Mouse (Mus musculus) forebrain, embryonic 16.5 days (tissue): ENCODE measurements around the gene Hoxa9. TPM values are rescaled to one million over a fixed set of nuclear protein-coding genes. Genes with fewer than 3 reads are reported as not detected.

Source experiments
- ATAC-seq: fragments of 200-750 bp; cut with Nextera tagmentation; 2 replicates; pipeline ENCODE4 v1.8.0; 2017; ENCODE audit warnings: mild to moderate bottlenecking, moderate library complexity
- H3K27ac ChIP-seq: fragments of 300-500 bp; sonication (generic); 2 replicates; pipeline ENCODE4 v1.5.1; 2014; ENCODE audit warnings: low read length, control low read depth
- H3K27me3 ChIP-seq: fragments of 300-500 bp; sonication (generic); replicated peaks from 2 replicates; pipeline ENCODE4 v1.6.1; 2014; ENCODE audit warnings: low read length; ENCODE audit not compliant: control insufficient read depth, insufficient read depth
- H3K36me3 ChIP-seq: fragments of 300-500 bp; sonication (generic); 2 replicates; pipeline ENCODE4 v1.6.1; 2014; ENCODE audit not compliant: control insufficient read depth, insufficient read depth
- H3K4me1 ChIP-seq: fragments of 300-500 bp; sonication (generic); replicated peaks from 2 replicates; pipeline ENCODE4 v1.6.1; 2014; ENCODE audit warnings: low read length; ENCODE audit not compliant: control insufficient read depth, insufficient read depth
- H3K4me2 ChIP-seq: fragments of 300-500 bp; sonication (generic); 2 replicates; pipeline ENCODE4 v1.6.1; 2014; ENCODE audit warnings: mild to moderate bottlenecking, low read length, control low read depth
- H3K4me3 ChIP-seq: fragments of 300-500 bp; sonication (generic); replicated peaks from 2 replicates; pipeline ENCODE4 v1.5.1; 2014; ENCODE audit warnings: mild to moderate bottlenecking, low read length, control low read depth
- H3K9ac ChIP-seq: fragments of 300-500 bp; sonication (generic); replicated peaks from 2 replicates; pipeline ENCODE4 v1.6.1; 2014; ENCODE audit warnings: low read depth, low read length, control low read depth
- H3K9me3 ChIP-seq: fragments of 300-500 bp; sonication (generic); 2 replicates; pipeline ENCODE4 v1.6.1; 2016; ENCODE audit warnings: low read length; ENCODE audit not compliant: control insufficient read depth
- WGBS: fragments of 180-500 bp; shearing (Covaris S2); extraction: QIAGEN DNeasy Blood & Tissue Kit; methylation state at CpG from one replicate; pipeline ENCODE4 v1.1.7; 2014; 5-methylcytosine and 5-hydroxymethylcytosine counted together
- polyA plus RNA-seq: library from polyadenylated mRNA; unstranded; fragments of >200 nt; fragmentation: Nextera tagmentation; extraction: Ambion mirVana; gene quantifications from 2 replicates; pipeline ENCODE4 v1.2.1, GENCODE M21; 2015

Hoxa9 gene
- polyA plus RNA-seq, 1 experiment from 2014 or later = not detected

DNA sequence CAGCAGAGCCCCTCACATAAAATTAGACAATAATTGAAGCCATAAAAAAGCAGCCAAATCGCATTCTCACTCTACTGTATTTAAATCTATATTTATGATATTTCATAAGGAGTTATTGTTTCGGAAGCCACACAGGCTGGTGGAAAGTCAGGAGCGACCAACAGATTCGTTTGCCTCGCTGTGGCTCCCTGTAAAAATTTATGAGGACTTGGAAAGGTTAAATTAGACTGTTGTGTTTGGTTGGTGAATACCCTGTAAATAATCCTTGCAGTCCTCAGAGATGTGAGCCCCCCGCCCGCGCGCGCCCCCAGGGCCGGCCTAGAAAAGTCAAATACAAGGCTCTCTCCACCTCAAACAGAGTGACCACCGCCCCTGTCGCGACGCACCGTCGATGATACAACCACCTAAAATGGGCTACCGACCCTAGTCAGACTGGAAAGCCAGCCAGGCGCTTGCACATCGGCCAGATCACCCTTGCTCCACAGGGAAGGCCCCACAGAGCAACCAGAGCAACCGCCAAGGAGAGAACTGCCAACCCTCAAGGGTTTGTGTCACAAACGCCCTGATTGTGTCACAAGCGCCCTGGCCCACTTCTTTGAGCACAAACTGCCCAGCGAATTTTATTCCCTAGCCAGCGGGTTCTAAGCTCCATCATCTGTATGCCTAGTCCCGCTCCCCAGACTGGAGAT lies 4.2 kb downstream of the Hoxa9 start:
- 4% methylated on average over 26 of the region's 26 CpGs for WGBS
- ATAC-seq = no peak

GRCm38 (mm10) chr6:52225612-52226568 lies 5.0 kb downstream of the Hoxa9 start:
- no peaks in the 10 kb centered on the region for H3K9me3 ChIP-seq
- H3K27me3 ChIP-seq = peaks cover 93% of the 10 kb centered on the region
- no peak for ATAC-seq
- no peak overlapping the region for H3K9ac ChIP-seq
- H3K27ac ChIP-seq = no peak overlapping the region
- 2% methylated on average over 69 of the region's 69 CpGs for WGBS
- no peaks in the 10 kb centered on the region for H3K36me3 ChIP-seq
- no peak overlapping the region for H3K4me2 ChIP-seq
- no peak overlapping the region for H3K4me3 ChIP-seq
- peaks cover 9% of the 10 kb centered on the region for H3K4me1 ChIP-seq

More for the DNA sequence above, 4.2 kb downstream of the Hoxa9 start:
- Histone ChIP-seq H3K27me3 (peaks cover 90% of the 10 kb centered on the region), H3K4me2 (no peak overlapping the region), H3K4me1 (0 out of 2 replicates have a peak, but pooled peaks cover 4% of the 10 kb centered on the region), H3K9ac (no peak overlapping the region), H3K9me3 (no peaks in the 10 kb centered on the region), H3K4me3 (no peak overlapping the region), H3K27ac (no peak overlapping the region), H3K36me3 (no peaks in the 10 kb centered on the region)

DNA sequence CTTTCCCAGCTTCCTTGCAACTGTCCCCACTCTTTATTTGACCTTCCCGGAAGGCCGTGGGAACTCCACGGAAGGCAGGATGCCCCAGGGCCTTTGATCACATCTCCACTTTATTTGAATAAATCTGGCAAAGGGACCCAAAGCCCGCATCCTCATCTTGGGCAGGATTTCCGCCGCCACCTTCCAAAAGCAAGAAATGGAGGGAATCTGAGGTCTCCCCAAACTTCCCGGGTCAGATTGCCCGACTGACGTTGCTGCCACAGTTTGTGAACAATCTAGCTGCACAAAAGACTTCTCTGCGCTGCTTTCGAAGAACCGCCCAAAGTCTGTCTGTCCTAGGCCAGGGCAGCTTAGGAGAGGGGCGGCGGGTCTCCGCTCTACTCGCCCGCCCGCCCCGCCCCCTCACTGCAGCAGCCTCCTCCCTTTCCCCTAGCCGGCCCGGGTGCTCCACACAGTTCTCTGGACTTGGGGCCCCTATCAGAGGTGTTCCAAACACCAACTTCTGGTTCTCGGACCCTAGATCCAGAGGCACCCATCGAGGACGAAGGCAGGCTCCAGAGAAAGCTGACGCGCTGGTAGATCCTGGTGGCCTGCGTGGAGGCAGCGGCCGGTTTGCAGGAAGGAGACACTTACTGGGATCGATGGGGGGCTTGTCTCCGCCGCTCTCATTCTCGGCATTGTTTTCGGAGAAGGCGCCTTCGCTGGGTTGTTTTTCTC lies 5.8 kb downstream of the Hoxa9 start:
- Histone ChIP-seq H3K4me1 (peaks cover 9% of the 10 kb centered on the region), H3K9ac (no peak overlapping the region), H3K4me2 (no peak overlapping the region), H3K36me3 (no peaks in the 10 kb centered on the region), H3K4me3 (no peak overlapping the region), H3K27me3 (peaks cover 94% of the 10 kb centered on the region), H3K9me3 (no peaks in the 10 kb centered on the region), H3K27ac (no peak overlapping the region)
- 1% methylated on average over 36 of the region's 36 CpGs for WGBS
- no peak for ATAC-seq

GRCm38 (mm10) chr6:52223939-52224760 lies 6.7 kb downstream of the Hoxa9 start:
- H3K9me3 ChIP-seq = no peaks in the 10 kb centered on the region
- under 1% methylated on average over 24 of the region's 24 CpGs for WGBS
- peaks cover 9% of the 10 kb centered on the region for H3K4me1 ChIP-seq
- H3K27me3 ChIP-seq = peaks cover 95% of the 10 kb centered on the region
- H3K27ac ChIP-seq = no peak overlapping the region
- H3K36me3 ChIP-seq = no peaks in the 10 kb centered on the region
- no peak overlapping the region for H3K9ac ChIP-seq
- no peak for ATAC-seq
- H3K4me3 ChIP-seq = no peak overlapping the region
- no peak overlapping the region for H3K4me2 ChIP-seq

DNA sequence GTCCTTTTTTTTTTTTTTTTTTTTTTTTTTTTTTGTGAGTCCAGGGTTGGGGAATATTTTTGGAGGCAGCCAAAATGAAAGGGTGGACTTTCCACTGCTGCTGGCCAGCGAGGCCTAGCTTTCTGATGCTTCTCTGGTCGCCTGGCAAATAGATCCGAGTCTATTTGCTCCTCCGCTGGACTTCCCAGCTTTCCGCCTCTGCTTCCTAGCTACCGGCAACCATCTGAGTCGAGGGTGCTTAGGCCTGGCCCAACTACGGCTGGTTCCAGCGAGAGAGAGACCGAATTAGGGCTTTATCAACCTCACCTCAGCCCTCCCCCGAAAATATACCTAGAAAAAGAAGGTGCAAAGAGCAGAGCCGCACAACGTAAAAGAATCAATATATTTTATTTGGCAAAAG lies 8.2 kb downstream of the Hoxa9 start:
- no peak overlapping the region for H3K27ac ChIP-seq
- 14% methylated on average over 13 of the region's 13 CpGs for WGBS
- H3K4me1 ChIP-seq = peaks cover 9% of the 10 kb centered on the region
- ATAC-seq = no peak
- no peaks in the 10 kb centered on the region for H3K36me3 ChIP-seq
- peaks cover 95% of the 10 kb centered on the region for H3K27me3 ChIP-seq
- H3K9me3 ChIP-seq = no peaks in the 10 kb centered on the region
- H3K9ac ChIP-seq = no peak overlapping the region
- H3K4me3 ChIP-seq = no peak overlapping the region
- no peak overlapping the region for H3K4me2 ChIP-seq

DNA sequence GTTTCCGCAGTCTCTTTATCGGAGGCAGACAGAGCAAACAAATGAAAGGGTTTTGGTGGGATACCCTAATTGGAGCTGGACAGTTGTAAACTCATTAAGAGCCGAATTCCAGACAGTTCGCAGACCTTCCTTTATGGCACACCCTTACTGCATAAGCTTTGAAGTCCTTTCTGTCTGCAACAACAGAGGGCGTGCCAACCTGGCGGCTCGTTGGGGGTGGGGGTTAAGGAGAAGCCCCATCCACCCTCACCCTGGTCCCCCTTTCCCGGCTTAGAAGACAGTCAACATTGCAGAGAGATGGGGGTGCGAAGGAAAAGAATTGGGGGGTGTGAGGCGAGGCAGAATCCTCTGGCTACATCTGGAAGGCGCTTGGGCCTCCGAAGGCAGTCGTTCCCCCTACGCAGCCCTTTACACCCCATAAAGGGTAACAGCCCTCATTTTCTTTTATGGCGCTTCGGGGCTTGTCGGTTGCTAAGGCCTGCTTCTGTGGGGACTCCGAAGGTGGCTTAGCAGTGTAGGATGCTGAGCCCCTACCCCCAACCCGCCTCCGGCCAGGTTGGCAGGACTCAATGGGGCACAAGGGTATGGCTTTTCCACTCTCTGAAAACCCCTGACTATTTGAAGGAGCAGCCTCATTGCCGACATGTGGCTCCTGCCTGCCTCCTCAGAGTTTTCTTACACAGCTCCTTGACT lies 8.8 kb downstream of the Hoxa9 start:
- Histone ChIP-seq H3K4me1 (peaks cover 13% of the 10 kb centered on the region), H3K27me3 (peaks cover 95% of the 10 kb centered on the region), H3K27ac (no peak overlapping the region), H3K9ac (no peak overlapping the region), H3K4me3 (peak overlapping the region; percentile 51), H3K9me3 (no peaks in the 10 kb centered on the region), H3K4me2 (peak overlapping the region; percentile 95), H3K36me3 (no peaks in the 10 kb centered on the region)
- peak; percentile 24; the same call in 1 of the 2 replicates for ATAC-seq
- 6% methylated on average over 21 of the region's 21 CpGs for WGBS

DNA sequence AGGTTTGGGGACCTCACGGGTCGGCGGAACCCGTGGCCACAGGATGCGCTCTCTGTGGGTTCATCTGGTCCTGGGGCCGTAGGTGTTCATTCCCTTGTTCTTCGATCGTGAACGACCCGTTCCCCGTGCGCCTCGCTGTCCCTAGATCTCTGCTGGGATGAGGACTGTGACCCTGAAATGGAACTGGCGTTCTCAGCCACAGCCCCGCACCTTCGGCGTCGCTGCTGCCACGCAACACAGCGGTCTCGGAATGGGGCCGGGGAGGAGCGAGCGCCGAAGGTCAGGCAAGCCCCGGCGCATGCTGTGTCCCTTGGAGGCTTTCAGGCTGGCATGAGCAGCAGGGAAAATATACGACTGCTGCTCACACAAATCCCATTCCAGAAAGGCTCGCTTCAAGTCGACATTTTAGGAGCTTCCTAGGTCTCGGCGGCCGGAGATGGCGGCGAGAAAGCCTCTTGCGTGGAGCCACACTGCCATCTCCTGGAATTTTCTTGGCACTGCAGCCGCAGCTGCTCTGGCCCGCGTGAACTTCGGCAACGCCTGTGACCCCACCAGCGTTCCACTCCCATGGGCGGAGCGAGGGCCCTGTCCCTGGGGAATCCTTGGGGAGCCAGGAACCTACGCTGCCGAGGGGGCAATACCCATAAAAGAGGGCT lies 9.4 kb downstream of the Hoxa9 start, which contains the start of gene Hoxa7:
Gene Hoxa7 (minus strand): TSS at position 518 of the 656 bp plus-strand sequence.
- peak within 1 kb of the TSS; percentile 95 for H3K4me2 ChIP-seq

DNA sequence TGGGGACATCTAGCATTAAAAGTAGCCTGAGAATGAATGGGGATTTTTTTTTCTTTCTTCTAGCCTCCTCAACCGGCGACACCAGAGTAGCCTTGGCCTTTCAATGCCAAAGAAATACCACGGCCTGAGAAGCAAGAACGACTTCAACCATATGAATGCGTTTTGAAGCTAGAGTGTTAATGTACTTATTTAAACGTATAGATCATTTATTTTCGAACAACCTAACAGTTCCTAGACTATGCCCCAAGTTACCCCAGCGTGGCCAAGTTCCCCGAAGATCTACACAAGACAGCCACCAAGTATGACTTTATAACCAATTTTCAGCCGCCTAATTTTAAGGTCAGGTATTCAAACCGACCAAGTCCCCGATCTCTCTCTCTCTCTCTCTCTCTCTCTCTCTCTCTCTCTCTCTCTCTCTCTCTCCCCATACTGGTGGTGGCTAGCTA lies 10.0 kb downstream of the Hoxa9 start:
- Histone ChIP-seq H3K9me3 (no peaks in the 10 kb centered on the region), H3K36me3 (no peaks in the 10 kb centered on the region), H3K27me3 (peaks cover 93% of the 10 kb centered on the region), H3K4me1 (peaks cover 17% of the 10 kb centered on the region), H3K9ac (no peak overlapping the region), H3K4me3 (peak overlapping the region; percentile 51; the same call in 1 of the 2 replicates), H3K27ac (no peak overlapping the region), H3K4me2 (peak overlapping the region; percentile 95)
- 5% methylated on average over 12 of the region's 12 CpGs for WGBS
- ATAC-seq = no peak

More for the DNA sequence above, 9.4 kb downstream of the Hoxa9 start, which contains the start of gene Hoxa7:
- H3K27me3 ChIP-seq = peaks cover 93% of the 10 kb centered on the region
- ATAC-seq = peak; percentile 71
- peak within 1 kb of the TSS; percentile 51 for H3K4me3 ChIP-seq
- no peaks in the 10 kb centered on the region for H3K36me3 ChIP-seq
- peaks cover 17% of the 10 kb centered on the region for H3K4me1 ChIP-seq
- H3K27ac ChIP-seq = no peak within 1 kb of the TSS
- no peaks in the 10 kb centered on the region for H3K9me3 ChIP-seq
- 1% methylated on average over 46 of the region's 46 CpGs for WGBS
- peak within 1 kb of the TSS; percentile 52 for H3K9ac ChIP-seq
